Mouse (Mus musculus) activated CD4-positive, CD25-positive, alpha-beta regulatory T cell, adult 4 months (primary cell): Measurements from ENCODE around the gene A930017K11Rik. TPM values are rescaled to one million over a fixed set of nuclear protein-coding genes. Genes with fewer than 3 reads are reported as not detected.

Source experiments
- ATAC-seq: one replicate; pipeline ENCODE4 v1.8.0; 2017
- polyA plus RNA-seq, 2 experiments: library from polyadenylated mRNA; unstranded; fragments of 100-300 nt; shearing (Covaris generic); gene quantifications; one replicate each; pipeline ENCODE4 v1.2.1; 2017

Gene A930017K11Rik
- polyA plus RNA-seq, 2 experiments from 2014 or later: not detected

- ATAC-seq: no peak
Observed at GRCm38 (mm10) chr17:25922120-25922519, 30.2 kb downstream of the A930017K11Rik start.

GRCm38 (mm10) chr17:25919786-25920642, 32.4 kb downstream of the A930017K11Rik start:
- peak; percentile 90 for ATAC-seq

GRCm38 (mm10) chr17:25919144-25919785, 33.1 kb downstream of the A930017K11Rik start, which contains the start of gene Rab40c:
Rab40c (minus strand) TSS chr17:25919727.
- no peak for ATAC-seq

GRCm38 (mm10) chr17:25918037-25918750, 34.2 kb downstream of the A930017K11Rik start:
- ATAC-seq: no peak

GRCm38 (mm10) chr17:25916931-25917647, 35.3 kb downstream of the A930017K11Rik start:
- ATAC-seq: no peak

GRCm38 (mm10) chr17:25914295-25914694, 38.1 kb downstream of the A930017K11Rik start:
- ATAC-seq: no peak

- no peak for ATAC-seq
Observed at GRCm38 (mm10) chr17:25913877-25914275, 38.5 kb downstream of the A930017K11Rik start.

GRCm38 (mm10) chr17:25913186-25913876, 39.0 kb downstream of the A930017K11Rik start:
- ATAC-seq: no peak

- ATAC-seq: no peak
Observed at GRCm38 (mm10) chr17:25911816-25912215, 40.5 kb downstream of the A930017K11Rik start.

GRCm38 (mm10) chr17:25907640-25908039, 44.7 kb downstream of the A930017K11Rik start:
- ATAC-seq: no peak

GRCm38 (mm10) chr17:25903061-25903460, 49.3 kb downstream of the A930017K11Rik start:
- ATAC-seq: no peak

- ATAC-seq: no peak
Observed at GRCm38 (mm10) chr17:25900193-25900592, 52.2 kb downstream of the A930017K11Rik start.

Other genes with a start within 250 kb of the A930017K11Rik start
- gene Gng13, start 235.4 kb downstream of the A930017K11Rik start, polyA plus RNA-seq: not detected
- gene Chtf18, start 225.1 kb downstream of the A930017K11Rik start, polyA plus RNA-seq: 1 to 10 TPM; 4.0 to 6.7 TPM
- 10 to 100 TPM in 1 of 2 experiments, 1 to 10 TPM in 1; 9.3 to 10.3 TPM for gene Rpusd1, start 224.9 kb downstream of the A930017K11Rik start, polyA plus RNA-seq
- under 1 TPM in 1 of 2 experiments, not detected in 1; 0.18 TPM for gene Mslnl, start 216.5 kb downstream of the A930017K11Rik start, polyA plus RNA-seq
- gene Msln, start 198.2 kb downstream of the A930017K11Rik start, polyA plus RNA-seq: not detected
- 10 to 100 TPM; 15.6 to 20.9 TPM for gene Narfl, start 178.8 kb downstream of the A930017K11Rik start, polyA plus RNA-seq
- 10 to 100 TPM; 27.2 to 30.3 TPM for gene Haghl, start 166.9 kb downstream of the A930017K11Rik start, polyA plus RNA-seq
- under 1 TPM in 1 of 2 experiments, not detected in 1; 0.62 TPM for gene Ccdc78, start 166.0 kb downstream of the A930017K11Rik start, polyA plus RNA-seq
- 100 to 1,000 TPM; 196 to 238 TPM for gene Fam173a, start 159.7 kb downstream of the A930017K11Rik start, polyA plus RNA-seq
- gene AC134908.4, start 156.9 kb downstream of the A930017K11Rik start, polyA plus RNA-seq: not detected
- 1 to 10 TPM; 2.2 to 4.6 TPM for gene Metrn, start 155.4 kb downstream of the A930017K11Rik start, polyA plus RNA-seq
- under 1 TPM in 1 of 2 experiments, not detected in 1; 0.16 TPM for gene Fbxl16, start 143.5 kb downstream of the A930017K11Rik start, polyA plus RNA-seq
- 10 to 100 TPM; 11.9 to 17.9 TPM for gene Wdr24, start 128.9 kb downstream of the A930017K11Rik start, polyA plus RNA-seq
- gene Jmjd8, start 123.7 kb downstream of the A930017K11Rik start, polyA plus RNA-seq: 10 to 100 TPM; 11.4 to 21.9 TPM
- 10 to 100 TPM; 68.3 to 85.7 TPM for gene Stub1, start 119.2 kb downstream of the A930017K11Rik start, polyA plus RNA-seq
- gene Rhbdl1, start 115.3 kb downstream of the A930017K11Rik start, polyA plus RNA-seq: 1 to 10 TPM in 1 of 2 experiments, not detected in 1; 1.1 TPM
- gene Gm20683, start 110.8 kb downstream of the A930017K11Rik start, polyA plus RNA-seq: 1 to 10 TPM in 1 of 2 experiments, not detected in 1; 1.1 TPM
- 10 to 100 TPM; 18.4 to 29.8 TPM for gene Rhot2, start 107.7 kb downstream of the A930017K11Rik start, polyA plus RNA-seq
- 1 to 10 TPM; 3.8 to 8.3 TPM for gene Wdr90, start 91.1 kb downstream of the A930017K11Rik start, polyA plus RNA-seq
- 1 to 10 TPM; 2.2 to 6.9 TPM for gene Mcrip2, start 83.8 kb downstream of the A930017K11Rik start, polyA plus RNA-seq
- gene Mettl26, start 77.5 kb downstream of the A930017K11Rik start, polyA plus RNA-seq: 100 to 1,000 TPM in 1 of 2 experiments, 10 to 100 TPM in 1; 88.3 to 119 TPM
- gene Wfikkn1, start 71.7 kb downstream of the A930017K11Rik start, polyA plus RNA-seq: under 1 TPM; 0.48 to 0.82 TPM
- gene Rab40c, start 32.8 kb downstream of the A930017K11Rik start, polyA plus RNA-seq: 1 to 10 TPM; 5.1 to 5.6 TPM
- gene Pigq, start 7.6 kb downstream of the A930017K11Rik start, polyA plus RNA-seq: 10 to 100 TPM; 19.0 to 26.6 TPM
- gene Nhlrc4, start 7.6 kb downstream of the A930017K11Rik start, polyA plus RNA-seq: not detected
- gene Capn15, start 33.2 kb upstream of the A930017K11Rik start, polyA plus RNA-seq: 1 to 10 TPM; 5.2 to 7.1 TPM
- 1 to 10 TPM; 2.4 to 2.7 TPM for gene Rab11fip3, start 117.0 kb upstream of the A930017K11Rik start, polyA plus RNA-seq
- gene Decr2, start 137.8 kb upstream of the A930017K11Rik start, polyA plus RNA-seq: 10 to 100 TPM; 12.9 to 25.7 TPM
- 1 to 10 TPM; 1.6 TPM for gene Nme4, start 143.0 kb upstream of the A930017K11Rik start, polyA plus RNA-seq
- gene Tmem8, start 160.7 kb upstream of the A930017K11Rik start, polyA plus RNA-seq: 1 to 10 TPM; 4.8 to 4.9 TPM
- gene Mrpl28, start 170.9 kb upstream of the A930017K11Rik start, polyA plus RNA-seq: 100 to 1,000 TPM; 111 to 135 TPM
- gene Axin1, start 186.1 kb upstream of the A930017K11Rik start, polyA plus RNA-seq: 10 to 100 TPM; 10.5 to 13.5 TPM
- not detected for gene Pdia2, start 246.5 kb upstream of the A930017K11Rik start, polyA plus RNA-seq